Comparison of ENCODE assay signal across 28 mouse cellular contexts in the genomic region with DNA sequence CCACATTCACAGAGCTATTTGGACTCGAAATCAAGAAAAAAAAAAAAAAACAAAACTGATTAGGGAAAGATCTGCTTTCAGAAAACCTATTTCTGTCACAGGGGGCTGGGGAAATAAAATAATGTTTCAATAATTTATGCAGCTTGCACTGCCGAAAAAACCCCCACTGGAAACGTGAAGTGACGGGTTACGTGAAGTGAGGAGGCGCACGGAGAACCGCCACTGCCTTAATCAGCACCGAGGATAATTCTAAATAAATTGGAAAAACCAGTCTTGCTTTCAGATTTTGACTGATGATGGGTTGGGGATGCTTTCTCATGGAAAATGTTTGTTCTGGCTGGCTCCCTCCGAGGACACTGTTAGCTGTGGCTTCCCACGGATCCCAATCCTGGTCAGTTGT.
A peak's percentile ranks its signal among the peaks of the same experiment; 100 is the strongest.
DNase-seq lines count a peak whose midpoint lies in the region; ATAC-seq and TF ChIP-seq lines count a peak whose summit lies in the region.
"Had no signal": no experiment of that assay in that cellular context is flagged by ENCODE, and none has a peak within 500 bp of the region (broad histone marks: within the 10 kb centered on the region; RNA-seq: fewer than 3 reads in every experiment).

No protein-coding gene starts in this region.

- ATAC-seq in forebrain, postnatal 0 days = peak; percentile 42; the same call in 1 of the 2 replicates
- no peak for ATAC-seq in forebrain, embryonic 12.5 days (ENCODE audit: low FRiP score)
- ATAC-seq in midbrain, embryonic 14.5 days (ENCODE audit: low FRiP score, low TSS enrichment) = no peak
- ATAC-seq in neural tube, embryonic 15.5 days (ENCODE audit: low FRiP score) = no peak
- ATAC-seq: CD4-positive, CD25-positive, alpha-beta regulatory T cell, adult 4 months; intestine, postnatal 0 days had no signal

- H3K36me3 ChIP-seq in forebrain, postnatal 0 days (ENCODE audit: insufficient read depth) = no peaks in the 10 kb centered on the region
- no peaks in the 10 kb centered on the region for H3K36me3 ChIP-seq in forebrain, embryonic 12.5 days (replicated peaks)
- no peaks in the 10 kb centered on the region for H3K36me3 ChIP-seq in midbrain, embryonic 14.5 days (ENCODE audit: control insufficient read depth, insufficient read depth, low read length)
- H3K36me3 ChIP-seq in midbrain, embryonic 10.5 days = no peaks in the 10 kb centered on the region
- H3K36me3 ChIP-seq in neural tube, embryonic 15.5 days = no peaks in the 10 kb centered on the region
- H3K36me3 ChIP-seq: heart, embryonic 10.5 days; heart, embryonic 15.5 days; limb, embryonic 10.5 days; limb, embryonic 15.5 days; liver, embryonic 13.5 days; neural tube, embryonic 12.5 days; stomach, embryonic 15.5 days had no signal

- H3K4me1 ChIP-seq in forebrain, postnatal 0 days (ENCODE audit: insufficient read depth) = no peaks in the 10 kb centered on the region
- H3K4me1 ChIP-seq in forebrain, embryonic 12.5 days = peaks cover 7% of the 10 kb centered on the region; the same call in 1 of the 2 replicates
- H3K4me1 ChIP-seq in midbrain, embryonic 14.5 days (ENCODE audit: control insufficient read depth, insufficient read depth, low read length) = 0 out of 2 replicates have a peak, but pooled peaks cover 8% of the 10 kb centered on the region
- H3K4me1 ChIP-seq in midbrain, embryonic 10.5 days = peaks cover 6% of the 10 kb centered on the region; the same call in 1 of the 2 replicates
- H3K4me1 ChIP-seq in neural tube, embryonic 15.5 days = peaks cover 21% of the 10 kb centered on the region
- H3K4me1 ChIP-seq: heart, embryonic 10.5 days; heart, embryonic 15.5 days; limb, embryonic 10.5 days; limb, embryonic 15.5 days; liver, embryonic 13.5 days; neural tube, embryonic 12.5 days; stomach, embryonic 15.5 days had no signal

- H3K4me2 ChIP-seq in forebrain, postnatal 0 days (ENCODE audit: low read depth) = no peak overlapping the region
- no peak overlapping the region for H3K4me2 ChIP-seq in forebrain, embryonic 12.5 days
- no peak overlapping the region for H3K4me2 ChIP-seq in midbrain, embryonic 14.5 days (ENCODE audit: low read length)
- no peak overlapping the region for H3K4me2 ChIP-seq in neural tube, embryonic 15.5 days
- H3K4me2 ChIP-seq: heart, embryonic 15.5 days; limb, embryonic 15.5 days; liver, embryonic 13.5 days; neural tube, embryonic 12.5 days; stomach, embryonic 15.5 days had no signal

- no peak overlapping the region for H3K9ac ChIP-seq in forebrain, postnatal 0 days
- H3K9ac ChIP-seq in forebrain, embryonic 12.5 days = no peak overlapping the region
- H3K9ac ChIP-seq in midbrain, embryonic 14.5 days (replicated peaks; ENCODE audit: low read length) = no peak overlapping the region
- H3K9ac ChIP-seq in neural tube, embryonic 15.5 days (replicated peaks) = no peak overlapping the region
- H3K9ac ChIP-seq: heart, embryonic 15.5 days; limb, embryonic 15.5 days; liver, embryonic 13.5 days; neural tube, embryonic 12.5 days; stomach, embryonic 15.5 days had no signal

- H3K27ac ChIP-seq in forebrain, postnatal 0 days (ENCODE audit: low read depth, low read length) = no peak overlapping the region
- no peak overlapping the region for H3K27ac ChIP-seq in forebrain, embryonic 12.5 days
- no peak overlapping the region for H3K27ac ChIP-seq in midbrain, embryonic 14.5 days (replicated peaks; ENCODE audit: low read depth, low read length)
- no peak overlapping the region for H3K27ac ChIP-seq in midbrain, embryonic 10.5 days (replicated peaks)
- peak overlapping the region; percentile 9; the same call in 1 of the 2 replicates for H3K27ac ChIP-seq in neural tube, embryonic 15.5 days (replicated peaks)
- H3K27ac ChIP-seq: heart, embryonic 10.5 days; heart, embryonic 15.5 days; limb, embryonic 10.5 days; limb, embryonic 15.5 days; liver, embryonic 13.5 days; macrophage; neural tube, embryonic 12.5 days; stomach, embryonic 15.5 days had no signal

- no peak for DNase-seq in forebrain, postnatal 0 days
- peak; percentile 42 for DNase-seq in midbrain, embryonic 14.5 days
- DNase-seq in midbrain, embryonic 10.5 days (ENCODE audit: low spot score) = no peak
- DNase-seq in brain, embryonic 14.5 days (ENCODE audit: low read depth) = peak; percentile 62
- no peak for DNase-seq in gastrocnemius, postnatal 4 days (ENCODE audit: low spot score in 2 of 2)
- DNase-seq: adrenal gland, postnatal 25 days; cerebellum, adult 2 months; cerebellum, postnatal 14 days; gastrocnemius, postnatal 14 days; heart, adult 11 months; kidney, adult 9 months; kidney, postnatal 10 days; layer of hippocampus, adult 9-11 months; liver, embryonic 13.5 days; lung, adult 2 months; lung, postnatal 10 days had no signal

- TF ChIP-seq CTCF in forebrain, postnatal 0 days (IDR thresholded peaks at IDR 0.05; ENCODE audit: low read depth) = no peak
- no peak for TF ChIP-seq CTCF in brain, embryonic 14.5 days (IDR thresholded peaks at IDR 0.05; ENCODE audit: borderline replicate concordance, extremely low read depth, insufficient read depth, insufficient read length)

- H3K4me3 ChIP-seq in forebrain, postnatal 0 days (ENCODE audit: low read depth, low read length) = no peak overlapping the region
- H3K4me3 ChIP-seq in forebrain, embryonic 12.5 days (replicated peaks) = no peak overlapping the region
- H3K4me3 ChIP-seq in midbrain, embryonic 14.5 days (replicated peaks; ENCODE audit: low read depth, low read length) = no peak overlapping the region
- no peak overlapping the region for H3K4me3 ChIP-seq in midbrain, embryonic 10.5 days
- no peak overlapping the region for H3K4me3 ChIP-seq in neural tube, embryonic 15.5 days (replicated peaks)
- H3K4me3 ChIP-seq: erythroblast, embryonic 14.5 days; heart, embryonic 10.5 days; heart, embryonic 15.5 days; limb, embryonic 10.5 days; limb, embryonic 15.5 days; liver, embryonic 13.5 days; neural tube, embryonic 12.5 days; stomach, embryonic 15.5 days had no signal

- 60% methylated on average over 11 of the region's 11 CpGs for WGBS in forebrain, postnatal 0 days
- 86% methylated on average over 11 of the region's 11 CpGs for WGBS in forebrain, embryonic 12.5 days
- 53% methylated on average over 11 of the region's 11 CpGs for WGBS in midbrain, embryonic 14.5 days
- WGBS in midbrain, embryonic 10.5 days = 91% methylated on average over 11 of the region's 11 CpGs
- WGBS in neural tube, embryonic 15.5 days = 45% methylated on average over 11 of the region's 11 CpGs

- no peaks in the 10 kb centered on the region for H3K9me3 ChIP-seq in forebrain, postnatal 0 days (ENCODE audit: low read length)
- no peaks in the 10 kb centered on the region for H3K9me3 ChIP-seq in forebrain, embryonic 12.5 days
- H3K9me3 ChIP-seq in midbrain, embryonic 14.5 days (ENCODE audit: control insufficient read depth, low read length) = no peaks in the 10 kb centered on the region
- H3K9me3 ChIP-seq in midbrain, embryonic 10.5 days (replicated peaks) = no peaks in the 10 kb centered on the region
- H3K9me3 ChIP-seq in neural tube, embryonic 15.5 days (replicated peaks) = no peaks in the 10 kb centered on the region
- H3K9me3 ChIP-seq: heart, embryonic 10.5 days; heart, embryonic 15.5 days; limb, embryonic 10.5 days; limb, embryonic 15.5 days; liver, embryonic 13.5 days; neural tube, embryonic 12.5 days; stomach, embryonic 15.5 days had no signal

- no peak for TF ChIP-seq POLR2A in brain, embryonic 14.5 days (IDR thresholded peaks at IDR 0.05; ENCODE audit: borderline replicate concordance, extremely low read depth, insufficient read depth, insufficient read length, poor library complexity, severe bottlenecking)

- H3K27me3 ChIP-seq in forebrain, postnatal 0 days (ENCODE audit: insufficient read depth, low read length) = no peaks in the 10 kb centered on the region
- H3K27me3 ChIP-seq in forebrain, embryonic 12.5 days = no peaks in the 10 kb centered on the region
- H3K27me3 ChIP-seq in midbrain, embryonic 14.5 days (ENCODE audit: control insufficient read depth, insufficient read depth, low read length) = no peaks in the 10 kb centered on the region
- H3K27me3 ChIP-seq in midbrain, embryonic 10.5 days (ENCODE audit: low read depth, poor library complexity, severe bottlenecking) = no peaks in the 10 kb centered on the region
- no peaks in the 10 kb centered on the region for H3K27me3 ChIP-seq in neural tube, embryonic 15.5 days (replicated peaks)
- H3K27me3 ChIP-seq: heart, embryonic 15.5 days; limb, embryonic 15.5 days; liver, embryonic 13.5 days; neural tube, embryonic 12.5 days; stomach, embryonic 15.5 days had no signal

Comparison
In these comparisons a context has a peak if more than half of its experiments do, and no peak if none do; other contexts are left out.
1. DNase-seq: peak in midbrain, embryonic 14.5 days (single experiment) and brain, embryonic 14.5 days (single experiment); none in forebrain, postnatal 0 days (single experiment), midbrain, embryonic 10.5 days (single experiment) and gastrocnemius, postnatal 4 days (0 of 2).